Mouse (Mus musculus) heart, adult 10 weeks (tissue): Measurements from ENCODE around the gene Taar7f. TPM values are rescaled to one million over a fixed set of nuclear protein-coding genes. Genes with fewer than 3 reads are reported as not detected.

Experiments used
- polyA plus RNA-seq: library from polyadenylated mRNA; stranded (reverse); fragments of 350-450 nt; fragmentation: Illumina TruSeq; extraction: RNeasy Lipid Tissue Mini Kit (QIAGEN cat#74804); gene quantifications from one replicate; pipeline ENCODE4 v1.2.3, GENCODE M21; 2014; ENCODE audit warnings: low read depth, low replicate concordance

Taar7f gene
- not detected for polyA plus RNA-seq

DNA sequence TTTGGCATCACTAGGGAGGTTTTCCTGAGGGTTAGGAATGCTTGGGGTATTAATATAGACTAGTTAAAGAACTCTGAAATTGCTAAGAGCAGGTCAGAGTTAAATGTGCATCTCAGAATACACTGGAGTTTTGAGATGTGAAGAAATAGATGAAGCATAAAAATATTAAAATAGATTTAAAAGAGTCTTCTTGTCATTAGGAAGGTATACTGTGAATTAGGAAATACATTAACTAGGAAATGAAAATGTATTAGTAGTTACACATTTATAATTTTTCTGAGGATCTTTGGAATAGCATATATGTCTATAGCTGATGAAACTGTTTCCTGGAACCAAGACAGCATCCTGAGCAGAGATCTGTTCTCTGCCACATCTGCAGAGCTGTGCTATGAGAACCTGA is at the start of gene Taar7f:
Gene Taar7f, plus strand, starts transcription at position 301 of the 400 bp plus-strand sequence.

DNA sequence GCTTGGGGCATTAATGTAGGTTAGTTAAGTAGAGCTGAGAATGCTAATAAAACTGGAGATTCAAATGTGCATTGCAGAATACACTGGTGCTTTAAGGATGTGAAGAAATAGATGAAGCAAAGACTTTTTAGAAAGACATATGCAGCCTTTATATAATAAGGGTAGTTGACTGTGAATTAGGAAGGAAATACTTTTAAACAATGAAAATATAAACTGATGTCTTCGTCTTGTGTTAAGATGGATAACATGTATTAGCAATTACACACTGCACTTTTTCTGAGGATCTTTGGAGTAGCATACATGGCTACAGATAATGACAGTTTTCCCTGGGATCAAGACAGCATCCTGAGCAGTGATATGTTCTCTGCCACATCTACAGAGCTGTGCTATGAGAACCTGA is 49.7 kb upstream of the Taar7f start, which contains the start of gene Taar7b:
Gene Taar7b, plus strand, starts transcription at position 301 of the 400 bp plus-strand sequence.

DNA sequence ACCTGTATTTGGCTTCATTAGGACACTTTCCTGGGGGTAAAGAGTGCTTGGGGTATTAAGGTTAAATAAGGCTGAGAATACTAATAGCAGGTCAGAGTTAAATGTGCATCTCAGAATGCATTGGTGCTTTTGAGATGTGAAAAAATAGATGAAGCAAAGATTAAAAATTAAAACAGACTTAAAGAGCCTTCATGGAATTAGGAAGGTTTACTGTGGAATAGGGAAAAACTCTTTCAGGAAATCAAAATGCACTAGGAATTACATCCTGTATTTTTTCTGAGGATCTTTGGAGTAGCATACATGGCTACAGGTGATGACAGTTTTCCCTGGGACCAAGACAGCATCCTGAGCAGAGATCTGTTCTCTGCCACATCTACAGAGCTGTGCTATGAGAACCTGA is 22.4 kb upstream of the Taar7f start, which contains the start of gene Taar7d:
Gene Taar7d, plus strand, starts transcription at position 301 of the 400 bp plus-strand sequence.

GRCm38 (mm10) chr10:24037314-24037713 is 12.0 kb upstream of the Taar7f start, which contains the start of gene Taar7e:
Taar7e (plus strand) TSS chr10:24037614.

DNA sequence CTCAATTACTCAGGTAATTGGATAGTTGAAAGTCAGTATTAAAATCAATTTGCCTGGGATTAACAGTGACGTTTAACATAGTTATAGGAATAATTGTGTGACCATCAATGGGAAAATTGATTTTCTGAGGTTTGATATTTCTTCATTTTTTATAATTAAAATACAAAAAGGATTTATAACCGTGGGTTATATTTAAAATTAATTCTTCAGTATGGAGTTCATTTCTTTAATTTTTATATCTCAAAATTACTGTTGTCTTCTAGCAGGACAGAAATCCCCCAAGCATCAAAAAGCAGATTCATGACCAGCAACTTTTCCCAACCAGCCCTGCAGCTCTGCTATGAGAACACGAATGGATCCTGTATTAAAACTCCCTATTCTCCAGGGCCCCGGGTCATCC is 26.9 kb downstream of the Taar7f start, which contains the start of gene Taar8a:
Gene Taar8a, plus strand, starts transcription at position 301 of the 400 bp plus-strand sequence.

GRCm38 (mm10) chr10:24092194-24092593 is 42.9 kb downstream of the Taar7f start, which contains the start of gene Taar8b:
Taar8b (minus strand) TSS chr10:24092294.

Other genes with a start within 250 kb of the Taar7f start
- 0.34 TPM for gene Vnn3, start 198.0 kb upstream of the Taar7f start, polyA plus RNA-seq
- 0.55 TPM for gene Vnn1, start 154.8 kb upstream of the Taar7f start, polyA plus RNA-seq
- not detected for gene Taar1, start 129.2 kb upstream of the Taar7f start, polyA plus RNA-seq
- not detected for gene Taar2, start 110.9 kb upstream of the Taar7f start, polyA plus RNA-seq
- gene Taar3, start 100.0 kb upstream of the Taar7f start, polyA plus RNA-seq, result not detected
- gene Taar4, start 89.0 kb upstream of the Taar7f start, polyA plus RNA-seq, result not detected
- not detected for gene Taar5, start 78.8 kb upstream of the Taar7f start, polyA plus RNA-seq
- gene Taar6, start 63.9 kb upstream of the Taar7f start, polyA plus RNA-seq, result not detected
- gene Taar7a, start 56.0 kb upstream of the Taar7f start, polyA plus RNA-seq, result not detected
- not detected for gene Taar7b, start 49.6 kb upstream of the Taar7f start, polyA plus RNA-seq
- not detected for gene Taar7d, start 22.3 kb upstream of the Taar7f start, polyA plus RNA-seq
- not detected for gene Taar7e, start 11.9 kb upstream of the Taar7f start, polyA plus RNA-seq
- not detected for gene Taar8a, start 27.0 kb downstream of the Taar7f start, polyA plus RNA-seq
- not detected for gene Taar8b, start 42.8 kb downstream of the Taar7f start, polyA plus RNA-seq
- not detected for gene Taar8c, start 52.4 kb downstream of the Taar7f start, polyA plus RNA-seq
- not detected for gene Taar9, start 60.0 kb downstream of the Taar7f start, polyA plus RNA-seq
- 47.7 TPM for gene Stx7, start 99.8 kb downstream of the Taar7f start, polyA plus RNA-seq
- gene Moxd1, start 174.0 kb downstream of the Taar7f start, polyA plus RNA-seq, result 0.60 TPM